Mouse (Mus musculus): Measurements from ENCODE around the gene Adcy9. TPM values are rescaled to one million over a fixed set of nuclear protein-coding genes. Genes with fewer than 3 reads are reported as not detected.
A peak's percentile ranks its signal among the peaks of the same experiment; 100 is the strongest.

Gene Adcy9
- polyA plus RNA-seq, 1 experiment from 2014 or later, result 0.66 TPM

DNA sequence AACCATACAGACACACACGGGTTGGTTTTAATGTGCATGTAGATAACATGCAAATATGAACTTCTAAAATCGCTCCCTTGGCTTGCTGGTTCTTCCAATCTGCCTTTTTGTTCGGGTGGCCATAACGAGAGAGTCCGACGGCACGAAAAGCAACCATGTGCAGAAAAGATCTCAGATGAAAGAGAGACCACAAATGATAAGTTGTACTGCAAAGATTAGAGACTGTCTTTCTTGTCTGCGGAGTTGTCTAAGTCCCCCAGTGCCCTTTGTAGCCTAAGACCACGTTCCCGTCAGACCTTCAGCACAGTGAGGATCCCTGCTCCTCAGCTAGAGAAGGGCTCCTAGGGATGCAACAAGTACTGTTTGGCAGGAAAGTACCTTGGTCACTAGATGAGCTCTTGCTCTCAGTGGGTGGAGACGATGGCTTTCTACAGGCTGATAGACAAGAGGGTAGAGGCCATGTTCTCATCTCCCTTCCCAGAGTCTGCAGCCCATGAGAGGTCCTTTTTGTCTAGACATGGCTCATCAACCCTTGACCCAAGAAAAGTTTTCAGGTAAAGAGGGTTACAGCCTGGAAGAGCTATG lies 136.9 kb downstream of the Adcy9 start:
- Histone ChIP-seq H3K4me1 (replicated peaks) (no peaks in the 10 kb centered on the region), H3K9ac (no peak overlapping the region), H3K36me3 (no peaks in the 10 kb centered on the region), H3K4me2 (no peak overlapping the region), H3K9me3 (replicated peaks) (no peaks in the 10 kb centered on the region), H3K27me3 (no peaks in the 10 kb centered on the region), H3K4me3 (replicated peaks) (no peak overlapping the region), H3K27ac (no peak overlapping the region)
- 63% methylated on average over 11 of the region's 11 CpGs for WGBS (ENCODE audit: insufficient replicate concordance)
- ATAC-seq (ENCODE audit: low read depth) (no peak), DNase-seq (no peak)

DNA sequence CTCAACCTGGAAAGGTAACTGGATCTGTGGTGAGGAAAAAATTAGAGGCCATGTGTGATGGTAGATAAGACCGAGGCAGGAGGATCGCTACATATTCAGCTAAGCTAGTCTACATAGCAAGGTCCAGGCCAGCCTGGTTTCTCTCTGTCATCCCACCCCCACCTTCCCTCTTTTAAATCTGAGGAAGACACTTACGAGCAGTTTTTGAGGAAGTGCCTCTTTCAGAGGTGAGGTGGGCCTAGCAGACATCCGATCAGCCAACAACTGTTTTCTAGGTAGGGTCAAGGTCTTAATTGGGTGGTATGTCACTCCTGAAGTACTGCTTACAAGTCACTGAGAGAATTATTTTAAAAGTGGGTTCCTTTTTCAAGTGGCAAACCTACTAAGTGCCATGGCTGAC lies 138.8 kb downstream of the Adcy9 start:
- 36% methylated on average over 4 of the region's 4 CpGs for WGBS (ENCODE audit: insufficient replicate concordance)
- no peak overlapping the region for H3K4me2 ChIP-seq
- H3K9me3 ChIP-seq (replicated peaks), result no peaks in the 10 kb centered on the region
- H3K27me3 ChIP-seq, result no peaks in the 10 kb centered on the region
- H3K27ac ChIP-seq, result no peak overlapping the region
- ATAC-seq (ENCODE audit: low read depth) (no peak), DNase-seq (no peak)
- no peak overlapping the region for H3K9ac ChIP-seq
- H3K36me3 ChIP-seq, result no peaks in the 10 kb centered on the region
- H3K4me1 ChIP-seq (replicated peaks), result no peaks in the 10 kb centered on the region
- no peak overlapping the region for H3K4me3 ChIP-seq (replicated peaks)

DNA sequence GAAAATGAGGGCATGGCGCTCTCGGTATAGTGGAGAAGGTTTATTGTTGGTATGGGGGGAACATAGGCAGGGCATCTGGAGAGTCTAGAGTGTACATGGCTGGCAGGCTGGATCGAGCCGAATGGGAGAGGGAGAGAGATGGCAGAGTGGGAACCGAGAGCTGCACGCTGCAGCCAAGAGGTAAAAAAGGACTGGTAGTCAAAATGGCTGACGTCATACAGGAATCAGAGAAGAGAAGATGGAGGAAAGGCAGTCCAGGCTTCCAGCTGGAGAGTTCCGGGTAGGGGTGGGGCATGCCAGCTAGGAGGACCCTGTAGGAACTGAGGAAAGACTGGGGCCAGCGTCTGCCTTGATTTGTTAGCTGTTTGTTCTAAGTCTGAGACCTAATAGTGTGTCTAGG lies 139.3 kb downstream of the Adcy9 start:
- DNase-seq (no peak), ATAC-seq (ENCODE audit: low read depth) (no peak)
- no peak overlapping the region for H3K4me2 ChIP-seq
- no peak overlapping the region for H3K4me3 ChIP-seq (replicated peaks)
- H3K9me3 ChIP-seq (replicated peaks), result no peaks in the 10 kb centered on the region
- H3K27ac ChIP-seq, result no peak overlapping the region
- no peaks in the 10 kb centered on the region for H3K27me3 ChIP-seq
- H3K4me1 ChIP-seq (replicated peaks), result no peaks in the 10 kb centered on the region
- 76% methylated on average over 9 of the region's 9 CpGs for WGBS (ENCODE audit: insufficient replicate concordance)
- no peaks in the 10 kb centered on the region for H3K36me3 ChIP-seq
- H3K9ac ChIP-seq, result no peak overlapping the region

DNA sequence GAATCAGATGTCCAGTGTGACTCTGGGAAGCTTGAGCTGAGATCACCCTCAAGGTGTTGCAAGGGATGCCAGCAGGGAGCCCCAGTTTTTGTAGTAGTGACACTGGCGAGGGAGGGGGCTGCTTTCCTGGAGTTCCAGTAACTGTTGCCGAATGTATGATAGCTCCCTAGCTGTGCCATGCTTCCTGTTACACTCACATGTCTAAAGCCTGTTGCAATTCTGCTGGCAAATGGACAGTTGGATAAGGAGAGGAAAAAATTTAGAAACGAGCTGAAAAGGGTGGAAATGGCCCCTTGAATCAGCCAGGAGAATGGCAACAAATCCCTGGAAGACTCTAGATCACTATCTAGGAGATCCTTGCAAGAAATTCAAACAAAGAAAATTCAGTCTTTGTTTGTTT lies 140.7 kb downstream of the Adcy9 start:
- Histone ChIP-seq H3K4me3 (replicated peaks) (no peak overlapping the region), H3K9me3 (replicated peaks) (no peaks in the 10 kb centered on the region), H3K27me3 (no peaks in the 10 kb centered on the region), H3K4me1 (replicated peaks) (no peaks in the 10 kb centered on the region), H3K36me3 (no peaks in the 10 kb centered on the region), H3K9ac (no peak overlapping the region), H3K27ac (no peak overlapping the region), H3K4me2 (no peak overlapping the region)
- WGBS (ENCODE audit: insufficient replicate concordance), result 44% methylated on average over 3 of the region's 3 CpGs
- ATAC-seq (ENCODE audit: low read depth), result no peak
- DNase-seq, result no peak

DNA sequence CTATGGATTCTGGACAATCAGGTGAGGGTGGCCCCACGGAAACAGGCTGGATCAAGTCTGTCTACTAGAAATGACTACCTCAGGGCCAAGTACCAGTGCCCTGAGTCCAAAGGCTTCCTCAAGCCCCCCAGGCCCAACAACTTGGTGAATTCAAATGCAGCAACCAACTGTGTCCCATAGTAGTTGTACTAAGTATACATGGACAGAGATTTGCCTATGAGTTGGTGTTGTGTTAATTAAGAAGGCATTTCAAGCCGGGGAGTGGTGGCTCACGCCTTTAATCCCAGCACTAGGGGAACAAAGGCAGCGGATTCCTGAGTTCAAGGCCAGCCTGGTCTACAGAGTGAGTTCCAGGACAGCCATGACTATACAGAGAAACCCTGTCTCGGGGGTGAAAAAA lies 143.7 kb downstream of the Adcy9 start:
- H3K9me3 ChIP-seq (replicated peaks), result no peaks in the 10 kb centered on the region
- H3K4me3 ChIP-seq (replicated peaks), result no peak overlapping the region
- DNase-seq, result no peak
- H3K36me3 ChIP-seq, result no peaks in the 10 kb centered on the region
- WGBS (ENCODE audit: insufficient replicate concordance), result 72% methylated on average over 5 of the region's 5 CpGs
- no peak overlapping the region for H3K27ac ChIP-seq
- H3K27me3 ChIP-seq, result no peaks in the 10 kb centered on the region
- no peak overlapping the region for H3K4me2 ChIP-seq
- ATAC-seq (ENCODE audit: low read depth), result no peak
- H3K9ac ChIP-seq, result no peak overlapping the region
- peaks cover 3% of the 10 kb centered on the region; the same call in 1 of the 2 replicates for H3K4me1 ChIP-seq (replicated peaks)

DNA sequence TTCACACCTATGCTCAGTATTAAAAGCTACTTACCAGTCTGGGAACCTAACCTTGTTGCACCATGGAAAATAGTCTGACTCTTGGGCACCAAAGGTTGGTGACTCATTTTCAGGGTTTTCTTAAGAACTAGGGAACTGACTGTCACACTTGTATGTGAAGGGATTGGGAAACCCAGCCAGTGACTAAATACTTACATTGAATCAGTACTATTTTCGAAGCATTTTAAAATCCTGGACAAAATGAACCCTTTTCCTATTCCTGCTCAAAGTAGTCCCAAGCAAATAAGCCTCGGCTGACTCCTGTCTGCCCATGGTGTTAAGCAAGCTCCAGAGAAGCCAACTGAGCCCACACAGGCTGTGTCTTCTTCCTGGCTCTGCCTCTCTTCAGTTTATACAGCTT lies 144.1 kb downstream of the Adcy9 start:
- Histone ChIP-seq H3K9ac (no peak overlapping the region), H3K27ac (no peak overlapping the region), H3K9me3 (replicated peaks) (no peaks in the 10 kb centered on the region), H3K36me3 (no peaks in the 10 kb centered on the region), H3K4me1 (replicated peaks) (peaks cover 3% of the 10 kb centered on the region; the same call in 1 of the 2 replicates), H3K4me2 (no peak overlapping the region), H3K27me3 (no peaks in the 10 kb centered on the region), H3K4me3 (replicated peaks) (no peak overlapping the region)
- ATAC-seq (ENCODE audit: low read depth) (no peak), DNase-seq (no peak)
- WGBS (ENCODE audit: insufficient replicate concordance), result 55% methylated on average over 2 of the region's 2 CpGs

DNA sequence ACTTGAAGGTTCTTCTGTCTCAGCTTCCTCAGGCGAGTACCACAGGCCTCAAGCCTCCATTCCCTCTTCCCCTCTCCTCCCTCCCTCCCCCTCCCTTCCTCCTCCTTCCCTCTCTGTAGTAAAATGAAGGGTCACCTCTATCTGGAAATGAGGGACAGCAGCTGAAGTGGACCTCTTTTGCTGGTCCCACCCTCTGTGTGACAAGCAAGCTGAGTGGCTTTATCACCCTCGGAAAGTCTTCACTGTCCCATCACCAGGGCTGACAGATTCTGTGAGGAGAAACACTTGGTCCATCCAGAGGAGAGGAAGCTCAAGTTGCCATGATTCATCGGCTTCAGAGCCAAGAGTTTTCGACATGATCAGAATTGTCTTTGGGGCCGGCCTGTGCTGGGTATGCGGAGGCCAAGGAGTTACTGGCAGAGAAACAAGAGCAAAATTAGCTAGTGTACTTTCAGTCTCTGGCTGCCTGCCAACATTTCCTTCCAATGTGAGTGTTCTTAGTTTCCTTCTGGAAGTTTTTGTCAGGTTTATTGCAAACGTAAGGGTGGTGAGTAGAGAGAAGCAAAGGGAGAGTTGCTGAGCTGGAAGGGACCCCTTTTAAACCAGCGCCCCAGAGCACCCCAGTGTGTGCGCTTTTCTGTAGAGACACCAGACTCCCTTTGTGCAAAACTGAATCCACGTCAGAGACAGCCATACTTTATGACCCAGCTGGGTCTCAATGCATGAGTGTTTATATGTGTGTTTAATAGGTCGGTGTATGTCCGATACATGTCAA lies 146.4 kb downstream of the Adcy9 start:
- Histone ChIP-seq H3K4me3 (replicated peaks) (no peak overlapping the region), H3K36me3 (no peaks in the 10 kb centered on the region), H3K4me1 (replicated peaks) (peaks cover 3% of the 10 kb centered on the region; the same call in 1 of the 2 replicates), H3K4me2 (no peak overlapping the region), H3K27me3 (no peaks in the 10 kb centered on the region), H3K9me3 (replicated peaks) (no peaks in the 10 kb centered on the region), H3K27ac (no peak overlapping the region), H3K9ac (no peak overlapping the region)
- DNase-seq (no peak), ATAC-seq (ENCODE audit: low read depth) (no peak)
- 56% methylated on average over 12 of the region's 12 CpGs for WGBS (ENCODE audit: insufficient replicate concordance)

DNA sequence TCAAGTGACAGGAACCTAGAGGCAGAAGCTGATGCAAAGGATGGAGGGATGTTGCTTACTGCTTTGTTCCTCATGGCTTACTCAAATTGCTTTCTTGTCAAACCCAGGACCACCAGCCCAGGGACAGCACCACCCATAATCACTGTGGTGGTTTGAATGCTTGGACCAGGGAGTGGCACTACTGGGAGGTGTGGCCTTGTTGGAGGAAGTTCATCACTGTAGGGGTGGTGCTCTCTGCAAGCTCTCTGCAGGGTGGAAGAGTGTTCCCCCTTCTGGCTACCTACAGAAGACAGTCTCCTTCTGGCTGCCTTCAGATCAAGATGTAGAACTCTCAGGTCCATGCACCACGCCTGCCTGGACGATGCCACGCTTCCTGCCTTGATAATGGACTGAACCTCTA lies 148.0 kb downstream of the Adcy9 start:
- no peak for DNase-seq

DNA sequence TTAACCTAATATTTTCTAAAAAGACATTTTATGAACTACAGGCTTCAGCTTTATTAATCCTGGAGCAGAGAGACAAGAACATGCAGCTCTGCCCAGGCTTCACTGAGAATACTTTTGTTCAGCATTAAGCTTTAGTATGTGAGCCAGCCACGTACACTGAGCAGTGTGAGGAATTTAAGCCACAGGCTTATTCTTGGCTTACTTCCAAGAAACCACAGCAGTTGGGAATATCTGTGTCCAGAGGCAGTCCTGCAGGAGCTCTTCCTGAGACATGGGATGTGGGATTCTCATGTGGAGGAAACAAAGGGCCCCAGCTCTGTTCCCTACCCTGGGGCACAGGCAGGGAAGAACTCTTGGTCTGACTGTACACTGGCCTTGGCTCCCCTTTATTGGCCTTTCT lies 149.4 kb downstream of the Adcy9 start:
- Histone ChIP-seq H3K27ac (peak overlapping the region; percentile 39; the same call in 1 of the 2 replicates), H3K4me1 (replicated peaks) (peaks cover 15% of the 10 kb centered on the region), H3K36me3 (no peaks in the 10 kb centered on the region), H3K9ac (no peak overlapping the region), H3K4me3 (replicated peaks) (no peak overlapping the region), H3K27me3 (peaks cover 8% of the 10 kb centered on the region), H3K4me2 (no peak overlapping the region), H3K9me3 (replicated peaks) (no peaks in the 10 kb centered on the region)
- 42% methylated on average over 1 of the region's 1 CpGs for WGBS (ENCODE audit: insufficient replicate concordance)
- DNase-seq (no peak), ATAC-seq (ENCODE audit: low read depth) (no peak)

More for the DNA sequence above, 148.0 kb downstream of the Adcy9 start:
- Histone ChIP-seq H3K27ac (no peak overlapping the region), H3K4me3 (replicated peaks) (no peak overlapping the region), H3K27me3 (peaks cover under 1% of the 10 kb centered on the region), H3K9me3 (replicated peaks) (no peaks in the 10 kb centered on the region), H3K4me1 (replicated peaks) (peaks cover 15% of the 10 kb centered on the region), H3K4me2 (no peak overlapping the region), H3K9ac (no peak overlapping the region), H3K36me3 (no peaks in the 10 kb centered on the region)
- peak; percentile 51 for ATAC-seq (ENCODE audit: low read depth)
- 21% methylated on average over 3 of the region's 3 CpGs for WGBS (ENCODE audit: insufficient replicate concordance)

DNA sequence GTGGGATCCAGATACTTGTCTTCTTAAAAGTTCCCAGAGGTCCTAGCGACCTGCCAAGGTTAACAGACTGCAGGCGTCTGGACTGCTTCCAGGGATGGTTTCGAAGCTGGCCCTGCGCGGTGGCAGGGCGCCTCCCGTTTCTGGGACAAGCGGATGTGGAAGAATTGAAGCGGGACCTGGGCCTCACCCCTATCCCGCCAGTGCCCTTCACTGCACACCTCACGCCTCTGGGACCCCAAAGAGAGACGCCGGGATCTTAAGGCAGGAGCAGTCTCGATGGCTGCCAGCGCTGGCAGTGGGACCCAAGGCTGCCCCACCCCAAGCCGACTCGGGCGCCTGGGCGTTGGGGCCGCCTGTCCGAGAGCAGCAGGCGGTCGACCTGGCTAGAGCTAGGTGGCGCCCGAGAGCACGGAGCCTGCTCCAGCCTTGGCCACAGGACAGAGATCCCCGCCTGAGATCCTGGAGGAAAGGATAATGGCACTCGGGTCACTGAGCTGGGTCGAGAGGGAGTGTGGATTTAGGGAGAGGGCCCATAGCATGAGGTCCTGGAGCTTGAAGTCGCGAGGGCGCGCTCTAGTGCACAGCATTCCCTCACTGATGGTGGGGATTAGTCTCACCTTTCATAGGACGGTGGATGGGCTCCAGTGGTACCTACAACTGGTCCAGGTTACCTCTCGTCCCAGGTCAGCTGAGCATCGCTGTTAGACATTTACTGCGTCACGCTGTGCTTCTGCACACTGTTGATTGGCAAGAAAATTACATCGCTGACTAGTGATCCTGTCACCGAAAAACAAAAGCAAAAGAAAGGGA lies 152.2 kb downstream of the Adcy9 start:
- WGBS (ENCODE audit: insufficient replicate concordance), result 8% methylated on average over 40 of the region's 40 CpGs
- Histone ChIP-seq H3K9ac (peak overlapping the region; percentile 50), H3K27me3 (peaks cover 8% of the 10 kb centered on the region), H3K4me3 (replicated peaks) (peak overlapping the region; percentile 48), H3K4me2 (peak overlapping the region; percentile 69), H3K27ac (no peak overlapping the region), H3K4me1 (replicated peaks) (peaks cover 15% of the 10 kb centered on the region), H3K36me3 (no peaks in the 10 kb centered on the region), H3K9me3 (replicated peaks) (no peaks in the 10 kb centered on the region)
- peak; percentile 67 for DNase-seq
- ATAC-seq (ENCODE audit: low read depth), result peak; percentile 84

DNA sequence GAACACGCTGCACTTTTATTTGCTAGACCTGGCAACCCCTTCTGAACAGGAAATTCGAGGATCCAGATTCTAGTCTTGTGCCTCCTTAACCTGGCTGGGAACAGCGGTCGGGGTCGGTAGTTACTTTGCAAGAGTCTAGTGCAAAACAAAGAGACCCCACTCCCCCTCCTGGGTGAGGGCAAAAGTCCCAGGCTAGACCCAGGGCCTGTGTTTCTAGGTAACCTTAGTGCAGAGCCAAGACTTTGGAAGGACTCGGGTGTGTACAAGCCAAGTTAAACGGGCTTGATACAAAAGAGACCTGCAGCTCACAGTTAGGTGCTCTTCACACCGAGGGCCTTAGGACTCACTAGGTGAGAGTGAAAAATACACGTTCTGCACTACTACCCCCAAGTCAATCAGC lies 152.8 kb downstream of the Adcy9 start:
- peaks cover 15% of the 10 kb centered on the region for H3K4me1 ChIP-seq (replicated peaks)
- H3K9me3 ChIP-seq (replicated peaks), result no peaks in the 10 kb centered on the region
- WGBS (ENCODE audit: insufficient replicate concordance), result 54% methylated on average over 9 of the region's 9 CpGs
- H3K27ac ChIP-seq, result no peak overlapping the region
- peak overlapping the region; percentile 48; the same call in 1 of the 2 replicates for H3K4me3 ChIP-seq (replicated peaks)
- peaks cover 8% of the 10 kb centered on the region for H3K27me3 ChIP-seq
- no peak overlapping the region for H3K9ac ChIP-seq
- no peaks in the 10 kb centered on the region for H3K36me3 ChIP-seq
- H3K4me2 ChIP-seq, result peak overlapping the region; percentile 69
- DNase-seq, result no peak
- ATAC-seq (ENCODE audit: low read depth), result no peak
